Mouse (Mus musculus) ES-E14 (cell line): ENCODE data around the gene Nt5c2.

Experiments
- CHD2 ChIP-seq: IDR thresholded peaks from 2 replicates; pipeline ENCODE4 v1.6.1; 2014; ENCODE audit warnings: mild to moderate bottlenecking, low read depth, low read length, inconsistent platforms
- MAFK ChIP-seq: IDR thresholded peaks from 2 replicates; pipeline ENCODE4 v1.6.1; 2014; ENCODE audit warnings: mild to moderate bottlenecking, low read depth, low read length, inconsistent platforms; ENCODE audit not compliant: insufficient read depth
- ZC3H11A ChIP-seq: IDR thresholded peaks from 2 replicates; pipeline ENCODE4 v1.6.1; 2012; ENCODE audit warnings: low read depth, mild to moderate bottlenecking, inconsistent platforms, low read length, borderline replicate concordance
- ZNF384 ChIP-seq: IDR thresholded peaks from 2 replicates; pipeline ENCODE4 v1.6.1; 2012; ENCODE audit warnings: low read depth, low read length, inconsistent platforms

DNA sequence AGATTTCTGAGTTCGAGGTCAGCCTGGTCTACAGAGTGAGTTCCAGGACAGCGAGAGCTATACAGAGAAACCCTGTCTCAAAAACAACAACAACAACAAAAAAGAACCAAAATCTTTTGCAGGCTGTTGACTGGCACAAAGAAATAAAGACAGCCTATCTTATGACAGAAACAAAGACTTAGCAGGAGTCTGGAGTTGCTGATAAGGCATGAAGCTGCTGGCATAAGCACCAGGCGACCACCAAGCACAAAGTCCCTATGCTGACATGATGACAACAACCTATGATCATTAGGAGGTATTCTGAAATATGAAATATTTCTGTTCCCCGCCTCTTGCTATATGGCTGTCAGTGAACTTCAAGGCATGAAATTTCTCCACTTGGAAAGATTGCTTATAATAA, 16.0 kb downstream of the Nt5c2 start:
- no peak for TF ChIP-seq MAFK
- TF ChIP-seq CHD2, result no peak
- TF ChIP-seq ZC3H11A, result no peak
- TF ChIP-seq ZNF384, result no peak
